Mouse (Mus musculus) central nervous system, embryonic 11.5 days (tissue): ENCODE data around the gene Magea1. TPM values are rescaled to one million over a fixed set of nuclear protein-coding genes. Genes with fewer than 3 reads are reported as not detected.

Experiments
- polyA plus RNA-seq: library from polyadenylated mRNA; depleted of rRNA; stranded (reverse); fragments of >200 nt; gene quantifications from 2 replicates; pipeline ENCODE4 v1.2.3, GENCODE M21; 2012; rRNA removed

Gene Magea1
- not detected in 2 replicates for polyA plus RNA-seq

GRCm38 (mm10) chrX:155089693-155090092, at the start of gene Magea1:
TSS of gene Magea1 (minus strand) at chrX:155089793.

GRCm38 (mm10) chrX:155128312-155128711, 38.7 kb upstream of the Magea1 start, which contains the start of gene Cldn34b2:
TSS of gene Cldn34b2 (minus strand) at chrX:155128412.

GRCm38 (mm10) chrX:155093566-155093965, 4.0 kb upstream of the Magea1 start, which contains the start of gene Magea2:
TSS of gene Magea2 (minus strand) at chrX:155093666.

GRCm38 (mm10) chrX:155063045-155063444, 26.5 kb downstream of the Magea1 start, which contains the start of gene Magea5:
TSS of gene Magea5 (minus strand) at chrX:155063145.

Other genes starting within 250 kb of the Magea1 start
- gene Cldn34b1, start 199.5 kb downstream of the Magea1 start, polyA plus RNA-seq = not detected in 2 replicates
- gene Magea6, start 153.8 kb downstream of the Magea1 start, polyA plus RNA-seq = not detected in 2 replicates
- not detected in 2 replicates for gene Magea3, start 140.3 kb downstream of the Magea1 start, polyA plus RNA-seq
- not detected in 2 replicates for gene Magea8, start 93.9 kb downstream of the Magea1 start, polyA plus RNA-seq
- not detected in 2 replicates for gene Magea5, start 26.6 kb downstream of the Magea1 start, polyA plus RNA-seq
- gene Magea2, start 3.9 kb upstream of the Magea1 start, polyA plus RNA-seq = not detected in 2 replicates
- gene Cldn34b2, start 38.6 kb upstream of the Magea1 start, polyA plus RNA-seq = not detected in 2 replicates
- gene Sat1, start 126.7 kb upstream of the Magea1 start, polyA plus RNA-seq = 51.2 and 52.7 TPM in 2 replicates
- 11.3 and 16.2 TPM in 2 replicates for gene Acot9, start 172.7 kb upstream of the Magea1 start, polyA plus RNA-seq